Mouse (Mus musculus) testis, adult 2 months (tissue): ENCODE data around the gene Nr2e3. TPM values are rescaled to one million over a fixed set of nuclear protein-coding genes. Genes with fewer than 3 reads are reported as not detected.

ENCODE experiments used
- H3K27ac ChIP-seq: fragments of 200-500 bp; 2 replicates; pipeline ENCODE4 v1.5.1; 2012; ENCODE audit warnings: low read depth, low read length; ENCODE audit not compliant: control insufficient read depth, insufficient read depth
- H3K27me3 ChIP-seq: fragments of 200-500 bp; 2 replicates; pipeline ENCODE4 v1.6.1; 2012; ENCODE audit warnings: mild to moderate bottlenecking, low read length, moderate library complexity; ENCODE audit not compliant: control insufficient read depth, insufficient read depth
- H3K36me3 ChIP-seq: fragments of 200-500 bp; 2 replicates; pipeline ENCODE4 v1.6.1; 2012; ENCODE audit warnings: mild to moderate bottlenecking, low read length; ENCODE audit not compliant: control insufficient read depth, insufficient read depth
- H3K4me1 ChIP-seq: fragments of 200-500 bp; 2 replicates; pipeline ENCODE4 v1.6.1; 2012; ENCODE audit warnings: low read length; ENCODE audit not compliant: control insufficient read depth, insufficient read depth
- H3K4me3 ChIP-seq: fragments of 200-500 bp; 2 replicates; pipeline ENCODE4 v1.5.1; 2012; ENCODE audit warnings: low read depth, mild to moderate bottlenecking, low read length, moderate library complexity, mixed read lengths; ENCODE audit not compliant: control insufficient read depth
- CTCF ChIP-seq: fragments of 200-500 bp; IDR thresholded peaks from 2 replicates; pipeline ENCODE4 v1.5.1; 2012; ENCODE audit warnings: low read depth, mild to moderate bottlenecking, inconsistent platforms, low read length, moderate library complexity; ENCODE audit not compliant: control insufficient read depth, insufficient read depth, insufficient replicate concordance
- POLR2A ChIP-seq: fragments of 200-500 bp; IDR thresholded peaks from 2 replicates; pipeline ENCODE4 v1.6.1; 2012; ENCODE audit warnings: low read depth, mild to moderate bottlenecking, inconsistent platforms, low read length, moderate library complexity; ENCODE audit not compliant: control insufficient read depth
- polyA plus RNA-seq: library from polyadenylated mRNA; depleted of rRNA; stranded (reverse); fragments of >200 nt; gene quantifications from 2 replicates; pipeline ENCODE4 v1.2.3, GENCODE M21; 2012

Gene Nr2e3
- polyA plus RNA-seq, 1 experiment, result not detected

DNA sequence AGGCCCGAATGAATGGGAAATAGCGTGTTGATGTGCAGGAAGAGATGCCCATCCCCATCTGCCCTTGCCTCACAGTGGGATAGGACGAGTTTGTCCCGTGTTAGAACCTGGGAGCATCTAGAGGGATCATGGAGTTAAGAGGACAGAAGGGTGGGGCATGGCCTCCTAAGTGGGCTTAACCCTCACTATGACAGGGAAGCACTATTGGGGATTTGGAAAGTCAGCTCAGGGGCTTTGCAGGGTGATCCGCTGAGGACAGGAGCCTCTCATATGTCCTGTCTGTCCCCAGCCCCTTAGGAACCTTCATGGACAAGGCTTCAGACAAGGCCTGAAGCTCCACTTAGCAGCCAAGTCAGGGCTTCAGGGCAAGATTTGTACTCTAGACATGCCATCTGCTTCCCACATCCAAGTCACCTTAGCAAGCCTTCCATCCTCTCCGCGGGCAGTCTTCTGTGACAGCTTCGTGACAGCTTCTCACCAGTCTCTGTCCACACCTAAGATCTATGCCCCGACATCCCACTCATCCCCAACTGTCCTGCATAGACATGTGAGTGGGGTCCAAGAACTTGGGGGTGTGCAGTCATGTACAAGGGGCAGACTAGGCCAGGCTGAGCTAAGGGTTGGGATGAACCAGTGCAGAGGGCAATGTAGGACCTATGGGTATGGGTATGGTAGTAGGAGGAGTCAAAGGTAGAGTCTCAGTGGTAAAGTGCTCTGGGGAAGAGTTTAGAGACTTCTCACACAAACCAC, 9.3 kb downstream of the Nr2e3 start:
- no peaks in the 10 kb centered on the region; the same call in 1 of the 2 replicates for H3K4me1 ChIP-seq
- TF ChIP-seq CTCF (no peak), POLR2A (no peak)
- no peak overlapping the region for H3K4me3 ChIP-seq
- H3K27ac ChIP-seq, result no peak overlapping the region
- H3K36me3 ChIP-seq, result no peaks in the 10 kb centered on the region
- no peaks in the 10 kb centered on the region for H3K27me3 ChIP-seq

DNA sequence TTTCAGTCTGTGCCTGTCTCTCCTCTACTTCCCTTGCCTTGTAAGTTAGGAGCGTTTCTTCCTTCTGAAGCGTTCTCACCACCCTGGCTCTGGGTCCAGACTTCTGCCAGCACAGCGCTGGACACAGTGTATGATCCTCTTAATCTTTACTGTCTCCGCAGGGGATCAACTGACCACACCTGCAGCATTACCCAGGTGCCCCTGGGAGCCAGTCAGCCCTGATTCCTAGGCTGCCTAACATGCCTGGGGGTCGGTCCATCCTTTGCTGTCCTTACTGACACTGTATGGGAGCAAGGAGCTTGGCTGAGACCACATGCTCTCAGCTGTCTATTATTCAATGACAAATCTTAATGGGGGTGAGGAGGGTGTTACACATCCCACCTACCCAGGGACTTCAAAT, 10.5 kb downstream of the Nr2e3 start:
- Histone ChIP-seq H3K4me3 (no peak overlapping the region), H3K27ac (no peak overlapping the region), H3K4me1 (no peaks in the 10 kb centered on the region; the same call in 1 of the 2 replicates), H3K36me3 (no peaks in the 10 kb centered on the region), H3K27me3 (no peaks in the 10 kb centered on the region)
- TF ChIP-seq CTCF, result no peak
- TF ChIP-seq POLR2A, result no peak

DNA sequence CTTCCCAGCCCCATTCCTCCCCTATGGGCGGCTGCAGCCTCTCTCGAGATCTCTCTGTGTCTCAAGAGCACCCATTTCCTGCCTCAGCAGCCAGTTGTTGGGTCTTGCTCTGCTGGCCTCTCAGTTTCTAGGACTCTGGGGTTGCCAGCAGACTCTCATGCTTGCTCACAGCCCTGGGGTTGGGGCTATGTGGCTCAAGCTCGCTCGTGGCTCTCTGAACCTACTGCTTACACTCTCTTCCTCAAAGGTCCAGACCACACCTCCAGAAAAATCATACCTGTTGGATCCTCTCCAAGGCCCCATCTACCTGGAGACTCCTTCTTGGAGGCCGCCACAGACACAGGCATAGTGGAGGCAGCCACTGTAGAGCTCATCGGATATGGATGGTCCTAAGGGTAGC, 10.9 kb downstream of the Nr2e3 start:
- TF ChIP-seq POLR2A, result no peak
- TF ChIP-seq CTCF, result no peak
- no peaks in the 10 kb centered on the region for H3K27me3 ChIP-seq
- H3K4me3 ChIP-seq, result no peak overlapping the region
- no peak overlapping the region for H3K27ac ChIP-seq
- H3K36me3 ChIP-seq, result no peaks in the 10 kb centered on the region
- H3K4me1 ChIP-seq, result no peaks in the 10 kb centered on the region; the same call in 1 of the 2 replicates

DNA sequence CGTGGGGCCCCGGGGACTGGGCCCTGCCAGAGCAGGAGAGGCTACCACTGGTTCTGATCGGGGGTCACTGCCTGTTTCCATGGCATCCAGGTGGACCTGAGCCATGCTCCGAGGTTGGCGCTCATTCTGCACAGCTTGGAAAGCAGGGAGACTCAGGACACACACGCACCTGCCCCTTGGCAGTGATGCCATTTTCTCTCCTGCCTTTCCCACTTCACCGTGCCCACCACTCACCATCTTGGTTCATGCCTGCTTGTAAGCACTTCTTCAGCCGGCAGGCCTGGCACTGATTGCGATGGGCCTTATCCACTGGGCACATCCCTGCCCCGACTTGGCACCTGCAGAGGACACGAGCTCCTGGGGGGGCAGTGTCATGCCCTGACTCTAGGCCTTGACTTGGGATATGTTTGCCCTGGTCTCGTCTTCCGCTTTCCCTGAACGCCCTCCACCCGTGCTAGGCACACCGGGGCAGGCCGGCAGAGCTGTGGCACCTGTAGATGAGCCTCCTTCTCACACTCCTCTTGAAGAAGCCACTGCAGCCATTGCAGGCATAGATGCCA, 11.7 kb downstream of the Nr2e3 start:
- no peaks in the 10 kb centered on the region for H3K36me3 ChIP-seq
- H3K27ac ChIP-seq, result no peak overlapping the region
- H3K4me3 ChIP-seq, result no peak overlapping the region
- H3K4me1 ChIP-seq, result no peaks in the 10 kb centered on the region; the same call in 1 of the 2 replicates
- H3K27me3 ChIP-seq, result no peaks in the 10 kb centered on the region
- TF ChIP-seq POLR2A (no peak), CTCF (no peak)

DNA sequence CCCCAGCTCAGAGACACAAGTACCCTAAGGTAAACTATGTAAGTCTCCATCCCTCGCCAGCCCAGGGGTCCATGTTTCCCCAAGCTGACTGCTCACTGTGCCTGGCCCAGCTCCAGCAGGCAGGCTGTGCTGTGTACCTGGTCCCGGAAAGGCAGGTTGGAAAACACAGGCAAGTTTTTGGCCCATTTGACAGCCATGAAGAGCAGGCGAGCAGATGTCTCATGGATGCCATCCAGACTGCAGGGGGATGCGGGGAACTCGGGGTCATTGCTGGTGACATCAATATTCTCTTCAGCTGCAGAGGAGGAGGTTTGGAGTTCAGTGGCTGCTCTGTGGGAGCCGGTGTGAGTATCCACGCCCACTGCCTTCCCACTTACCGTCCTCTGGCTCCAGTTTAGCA, 12.2 kb downstream of the Nr2e3 start:
- Histone ChIP-seq H3K4me1 (no peaks in the 10 kb centered on the region; the same call in 1 of the 2 replicates), H3K27ac (no peak overlapping the region), H3K4me3 (no peak overlapping the region), H3K27me3 (no peaks in the 10 kb centered on the region), H3K36me3 (no peaks in the 10 kb centered on the region)
- TF ChIP-seq POLR2A (no peak), CTCF (no peak)

DNA sequence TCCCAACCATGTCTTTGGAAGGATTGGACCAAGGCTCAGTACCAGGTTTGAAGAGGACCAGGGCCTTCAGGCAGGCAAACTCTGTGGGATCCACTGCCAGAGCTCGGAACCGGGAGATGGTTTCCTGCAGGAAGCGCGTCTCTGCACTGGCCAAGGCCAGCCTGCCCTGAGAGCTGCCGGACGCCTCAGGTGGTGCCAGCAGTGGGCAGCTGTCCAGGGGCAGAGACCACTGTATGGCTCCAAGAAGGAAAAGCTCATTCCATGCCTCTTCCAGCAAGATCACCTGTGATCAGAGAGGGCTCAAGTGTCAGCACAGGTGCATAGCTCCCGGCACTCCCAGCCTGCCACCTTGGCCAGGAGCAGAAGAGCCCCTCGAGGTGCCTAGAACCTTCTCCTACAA, 13.2 kb downstream of the Nr2e3 start:
- Histone ChIP-seq H3K36me3 (no peaks in the 10 kb centered on the region), H3K4me3 (no peak overlapping the region), H3K4me1 (no peaks in the 10 kb centered on the region; the same call in 1 of the 2 replicates), H3K27ac (no peak overlapping the region), H3K27me3 (no peaks in the 10 kb centered on the region)
- no peak for TF ChIP-seq CTCF
- TF ChIP-seq POLR2A, result no peak

DNA sequence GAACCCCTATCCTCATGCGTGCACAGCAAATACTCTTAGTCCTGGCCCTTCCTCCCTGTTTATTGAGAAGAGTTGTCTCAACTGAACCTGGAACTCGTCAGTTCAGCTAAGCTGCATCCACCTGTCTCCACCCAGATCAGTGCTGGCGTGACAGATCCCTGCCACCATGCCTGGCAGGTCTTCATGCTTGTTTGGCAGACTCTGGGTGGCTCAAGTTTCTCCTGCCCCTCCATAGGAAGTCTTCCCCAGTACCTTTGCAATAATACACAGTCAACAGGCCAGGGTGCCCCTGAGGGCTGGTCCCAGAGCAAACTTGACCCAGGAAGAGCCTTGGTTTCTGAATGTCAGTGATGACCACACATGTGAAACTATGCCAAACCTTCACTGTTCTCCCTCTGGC, 15.2 kb downstream of the Nr2e3 start:
- TF ChIP-seq POLR2A, result no peak
- no peak for TF ChIP-seq CTCF
- H3K4me1 ChIP-seq, result no peaks in the 10 kb centered on the region; the same call in 1 of the 2 replicates
- no peak overlapping the region for H3K27ac ChIP-seq
- H3K36me3 ChIP-seq, result no peaks in the 10 kb centered on the region
- no peak overlapping the region for H3K4me3 ChIP-seq
- H3K27me3 ChIP-seq, result no peaks in the 10 kb centered on the region
